Mouse (Mus musculus): ENCODE results near the gene Slc33a1. TPM values are rescaled to one million over a fixed set of nuclear protein-coding genes. Genes with fewer than 3 reads are reported as not detected.

The Slc33a1 gene
- polyA plus RNA-seq, 1 experiment from 2014 or later: 24.0 TPM

- 83% methylated on average over 2 of the region's 2 CpGs for WGBS
- Histone ChIP-seq H3K27ac (no peak overlapping the region), H3K4me1 (replicated peaks) (no peaks in the 10 kb centered on the region), H3K27me3 (replicated peaks) (no peaks in the 10 kb centered on the region), H3K36me3 (no peaks in the 10 kb centered on the region), H3K4me3 (replicated peaks) (no peak overlapping the region), H3K9me3 (no peaks in the 10 kb centered on the region), H3K9ac (no peak overlapping the region), H3K4me2 (replicated peaks) (no peak overlapping the region)
- no peak for ATAC-seq
Observed at GRCm38 (mm10) chr3:63938928-63939327, 25.6 kb downstream of the Slc33a1 start.

GRCm38 (mm10) chr3:63928878-63929859 lies 35.4 kb downstream of the Slc33a1 start, which contains the start of gene E130311K13Rik:
E130311K13Rik (minus strand) TSS chr3:63929472.
- H3K4me2 ChIP-seq (replicated peaks): peak within 1 kb of the TSS; percentile 77
- H3K9ac ChIP-seq: peak within 1 kb of the TSS; percentile 90
- H3K27ac ChIP-seq: peak within 1 kb of the TSS; percentile 51; the same call in 1 of the 2 replicates
- no peaks in the 10 kb centered on the region for H3K36me3 ChIP-seq
- no peaks in the 10 kb centered on the region for H3K4me1 ChIP-seq (replicated peaks)
- peak within 1 kb of the TSS; percentile 70 for H3K4me3 ChIP-seq (replicated peaks)
- ATAC-seq: peak; percentile 99
- H3K27me3 ChIP-seq (replicated peaks): no peaks in the 10 kb centered on the region
- no peaks in the 10 kb centered on the region for H3K9me3 ChIP-seq
- 6% methylated on average over 48 of the region's 48 CpGs for WGBS

GRCm38 (mm10) chr3:63919634-63920033 lies 44.9 kb downstream of the Slc33a1 start:
- H3K27ac ChIP-seq: no peak overlapping the region
- no peaks in the 10 kb centered on the region for H3K27me3 ChIP-seq (replicated peaks)
- H3K36me3 ChIP-seq: no peaks in the 10 kb centered on the region
- H3K9ac ChIP-seq: no peak overlapping the region
- no peaks in the 10 kb centered on the region for H3K9me3 ChIP-seq
- no peak overlapping the region for H3K4me2 ChIP-seq (replicated peaks)
- no peaks in the 10 kb centered on the region for H3K4me1 ChIP-seq (replicated peaks)
- 77% methylated on average over 3 of the region's 3 CpGs for WGBS
- no peak for ATAC-seq
- no peak overlapping the region for H3K4me3 ChIP-seq (replicated peaks)

- 56% methylated on average over 4 of the region's 4 CpGs for WGBS
- H3K4me3 ChIP-seq (replicated peaks): no peak overlapping the region
- H3K27ac ChIP-seq: no peak overlapping the region
- ATAC-seq: no peak
- no peak overlapping the region for H3K4me2 ChIP-seq (replicated peaks)
- H3K36me3 ChIP-seq: no peaks in the 10 kb centered on the region
- no peaks in the 10 kb centered on the region for H3K9me3 ChIP-seq
- H3K4me1 ChIP-seq (replicated peaks): 0 out of 2 replicates have a peak, but pooled peaks cover 1% of the 10 kb centered on the region
- H3K27me3 ChIP-seq (replicated peaks): no peaks in the 10 kb centered on the region
- H3K9ac ChIP-seq: no peak overlapping the region
Observed at GRCm38 (mm10) chr3:63910301-63910700, 54.3 kb downstream of the Slc33a1 start.

- Histone ChIP-seq H3K27ac (no peak overlapping the region), H3K36me3 (no peaks in the 10 kb centered on the region), H3K4me3 (replicated peaks) (peak overlapping the region; percentile 27), H3K4me1 (replicated peaks) (0 out of 2 replicates have a peak, but pooled peaks cover 3% of the 10 kb centered on the region), H3K27me3 (replicated peaks) (no peaks in the 10 kb centered on the region), H3K9ac (no peak overlapping the region; the same call in 1 of the 2 replicates), H3K9me3 (no peaks in the 10 kb centered on the region), H3K4me2 (replicated peaks) (peak overlapping the region; percentile 71)
- ATAC-seq: no peak
- WGBS: 12% methylated on average over 18 of the region's 18 CpGs
Observed at GRCm38 (mm10) chr3:63905241-63905640, 59.3 kb downstream of the Slc33a1 start.

GRCm38 (mm10) chr3:63904157-63904556 lies 60.4 kb downstream of the Slc33a1 start:
- peak; percentile 63 for ATAC-seq
- no peaks in the 10 kb centered on the region for H3K9me3 ChIP-seq
- 0 out of 2 replicates have a peak overlapping the region, but pooled peaks have one; percentile 3 for H3K27ac ChIP-seq
- H3K4me1 ChIP-seq (replicated peaks): 0 out of 2 replicates have a peak, but pooled peaks cover 3% of the 10 kb centered on the region
- WGBS: 65% methylated on average over 2 of the region's 2 CpGs
- no peak overlapping the region for H3K9ac ChIP-seq
- H3K4me3 ChIP-seq (replicated peaks): no peak overlapping the region
- H3K4me2 ChIP-seq (replicated peaks): no peak overlapping the region
- H3K27me3 ChIP-seq (replicated peaks): no peaks in the 10 kb centered on the region
- H3K36me3 ChIP-seq: no peaks in the 10 kb centered on the region

- H3K4me2 ChIP-seq (replicated peaks): peak overlapping the region; percentile 99
- no peaks in the 10 kb centered on the region for H3K36me3 ChIP-seq
- ATAC-seq: no peak
- no peak overlapping the region for H3K27ac ChIP-seq
- no peaks in the 10 kb centered on the region; the same call in 1 of the 2 replicates for H3K4me1 ChIP-seq (replicated peaks)
- no peaks in the 10 kb centered on the region for H3K27me3 ChIP-seq (replicated peaks)
- no peak overlapping the region for H3K9ac ChIP-seq
- no peaks in the 10 kb centered on the region for H3K9me3 ChIP-seq
- peak overlapping the region; percentile 66 for H3K4me3 ChIP-seq (replicated peaks)
- 7% methylated on average over 12 of the region's 12 CpGs for WGBS
Observed at GRCm38 (mm10) chr3:63900021-63900571, 64.5 kb downstream of the Slc33a1 start.

- Histone ChIP-seq H3K4me1 (replicated peaks) (no peaks in the 10 kb centered on the region; the same call in 1 of the 2 replicates), H3K4me3 (replicated peaks) (peak within 1 kb of the TSS; percentile 66), H3K9ac (peak within 1 kb of the TSS; percentile 65), H3K9me3 (no peaks in the 10 kb centered on the region), H3K27me3 (replicated peaks) (no peaks in the 10 kb centered on the region), H3K27ac (peak within 1 kb of the TSS; percentile 77), H3K4me2 (replicated peaks) (peak within 1 kb of the TSS; percentile 99), H3K36me3 (no peaks in the 10 kb centered on the region)
- WGBS: 0% methylated on average over 12 of the region's 12 CpGs
- ATAC-seq: peak; percentile 77
Observed at GRCm38 (mm10) chr3:63899309-63899695, 65.3 kb downstream of the Slc33a1 start, which contains the start of gene Plch1. Plch1 (minus strand) TSS chr3:63899472.

- Histone ChIP-seq H3K4me1 (replicated peaks) (no peaks in the 10 kb centered on the region; the same call in 1 of the 2 replicates), H3K4me2 (replicated peaks) (peak overlapping the region; percentile 99), H3K36me3 (no peaks in the 10 kb centered on the region), H3K9me3 (no peaks in the 10 kb centered on the region), H3K27ac (peak overlapping the region; percentile 77), H3K4me3 (replicated peaks) (peak overlapping the region; percentile 66), H3K9ac (peak overlapping the region; percentile 65), H3K27me3 (replicated peaks) (no peaks in the 10 kb centered on the region)
- WGBS: under 1% methylated on average over 41 of the region's 41 CpGs
- ATAC-seq: peak; percentile 83
Observed at GRCm38 (mm10) chr3:63898581-63899308, 65.8 kb downstream of the Slc33a1 start.

GRCm38 (mm10) chr3:63897177-63897576 lies 67.4 kb downstream of the Slc33a1 start:
- H3K9me3 ChIP-seq: no peaks in the 10 kb centered on the region
- ATAC-seq: no peak
- no peak overlapping the region; the same call in 1 of the 2 replicates for H3K4me2 ChIP-seq (replicated peaks)
- no peak overlapping the region for H3K9ac ChIP-seq
- no peaks in the 10 kb centered on the region; the same call in 1 of the 2 replicates for H3K4me1 ChIP-seq (replicated peaks)
- H3K27me3 ChIP-seq (replicated peaks): no peaks in the 10 kb centered on the region
- no peak overlapping the region for H3K27ac ChIP-seq
- no peaks in the 10 kb centered on the region for H3K36me3 ChIP-seq
- WGBS: 10% methylated on average over 1 of the region's 1 CpGs
- no peak overlapping the region for H3K4me3 ChIP-seq (replicated peaks)

GRCm38 (mm10) chr3:63896303-63896702 lies 68.3 kb downstream of the Slc33a1 start:
- no peaks in the 10 kb centered on the region for H3K27me3 ChIP-seq (replicated peaks)
- no peaks in the 10 kb centered on the region for H3K36me3 ChIP-seq
- no peaks in the 10 kb centered on the region; the same call in 1 of the 2 replicates for H3K4me1 ChIP-seq (replicated peaks)
- WGBS: 85% methylated on average over 4 of the region's 4 CpGs
- H3K9ac ChIP-seq: no peak overlapping the region
- H3K4me3 ChIP-seq (replicated peaks): no peak overlapping the region
- no peak overlapping the region for H3K27ac ChIP-seq
- no peaks in the 10 kb centered on the region for H3K9me3 ChIP-seq
- ATAC-seq: no peak
- no peak overlapping the region for H3K4me2 ChIP-seq (replicated peaks)
